Mouse (Mus musculus) stomach, postnatal 0 days (tissue): Measurements from ENCODE around the gene Pfkm.

Experiments used
- CTCF ChIP-seq: IDR thresholded peaks from 2 replicates; pipeline ENCODE4 v1.5.1; 2016; ENCODE audit warnings: antibody characterized with exemption, low read depth, mild to moderate bottlenecking, moderate library complexity
- EP300 ChIP-seq: optimal IDR thresholded peaks from 2 replicates; pipeline ENCODE3; 2016; ENCODE audit warnings: antibody characterized with exemption

DNA sequence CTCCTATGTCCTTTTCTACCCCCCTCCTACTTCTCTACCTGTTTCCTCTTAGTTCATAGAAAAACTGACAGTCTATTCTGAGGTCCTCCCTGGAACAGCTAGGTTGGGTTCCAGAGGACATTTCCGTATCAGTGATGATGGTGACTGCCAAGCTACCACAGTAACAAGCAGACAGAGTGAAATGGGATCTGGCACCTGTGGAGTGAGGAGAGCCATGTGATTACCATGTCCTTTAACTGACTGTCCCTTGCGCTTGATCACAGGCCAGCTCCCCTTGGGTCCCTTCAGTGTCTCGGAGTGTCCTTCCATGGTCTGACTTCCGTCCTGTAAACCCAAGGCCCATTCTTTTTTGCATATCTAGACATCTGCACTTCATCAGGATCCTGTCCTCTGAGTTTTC lies 38.6 kb downstream of the Pfkm start:
- TF ChIP-seq CTCF (no peak), EP300 (no peak)
